Mouse (Mus musculus) forebrain, embryonic 16.5 days (tissue): ENCODE results near the gene Lpo. TPM values are rescaled to one million over a fixed set of nuclear protein-coding genes. Genes with fewer than 3 reads are reported as not detected.
"Not testable (repeated sequence)": the region's sequence is repeated elsewhere in the genome, so short reads cannot be mapped to it uniquely, and the experiment has no call there.

Experiments used
- ATAC-seq: fragments of 200-750 bp; cut with Nextera tagmentation; 2 replicates; pipeline ENCODE4 v1.8.0; 2017; ENCODE audit warnings: mild to moderate bottlenecking, moderate library complexity
- H3K27ac ChIP-seq: fragments of 300-500 bp; sonication (generic); 2 replicates; pipeline ENCODE4 v1.5.1; 2014; ENCODE audit warnings: low read length, control low read depth
- H3K27me3 ChIP-seq: fragments of 300-500 bp; sonication (generic); replicated peaks from 2 replicates; pipeline ENCODE4 v1.6.1; 2014; ENCODE audit warnings: low read length; ENCODE audit not compliant: control insufficient read depth, insufficient read depth
- H3K36me3 ChIP-seq: fragments of 300-500 bp; sonication (generic); 2 replicates; pipeline ENCODE4 v1.6.1; 2014; ENCODE audit not compliant: control insufficient read depth, insufficient read depth
- H3K4me1 ChIP-seq: fragments of 300-500 bp; sonication (generic); replicated peaks from 2 replicates; pipeline ENCODE4 v1.6.1; 2014; ENCODE audit warnings: low read length; ENCODE audit not compliant: control insufficient read depth, insufficient read depth
- H3K4me2 ChIP-seq: fragments of 300-500 bp; sonication (generic); 2 replicates; pipeline ENCODE4 v1.6.1; 2014; ENCODE audit warnings: mild to moderate bottlenecking, low read length, control low read depth
- H3K4me3 ChIP-seq: fragments of 300-500 bp; sonication (generic); replicated peaks from 2 replicates; pipeline ENCODE4 v1.5.1; 2014; ENCODE audit warnings: mild to moderate bottlenecking, low read length, control low read depth
- H3K9ac ChIP-seq: fragments of 300-500 bp; sonication (generic); replicated peaks from 2 replicates; pipeline ENCODE4 v1.6.1; 2014; ENCODE audit warnings: low read depth, low read length, control low read depth
- H3K9me3 ChIP-seq: fragments of 300-500 bp; sonication (generic); 2 replicates; pipeline ENCODE4 v1.6.1; 2016; ENCODE audit warnings: low read length; ENCODE audit not compliant: control insufficient read depth
- WGBS: fragments of 180-500 bp; shearing (Covaris S2); extraction: QIAGEN DNeasy Blood & Tissue Kit; methylation state at CpG from one replicate; pipeline ENCODE4 v1.1.7; 2014; 5-methylcytosine and 5-hydroxymethylcytosine counted together
- polyA plus RNA-seq: library from polyadenylated mRNA; unstranded; fragments of >200 nt; fragmentation: Nextera tagmentation; extraction: Ambion mirVana; gene quantifications from 2 replicates; pipeline ENCODE4 v1.2.1, GENCODE M21; 2015

Lpo gene
- 0.42 and 0.48 TPM in 2 replicates for polyA plus RNA-seq

DNA sequence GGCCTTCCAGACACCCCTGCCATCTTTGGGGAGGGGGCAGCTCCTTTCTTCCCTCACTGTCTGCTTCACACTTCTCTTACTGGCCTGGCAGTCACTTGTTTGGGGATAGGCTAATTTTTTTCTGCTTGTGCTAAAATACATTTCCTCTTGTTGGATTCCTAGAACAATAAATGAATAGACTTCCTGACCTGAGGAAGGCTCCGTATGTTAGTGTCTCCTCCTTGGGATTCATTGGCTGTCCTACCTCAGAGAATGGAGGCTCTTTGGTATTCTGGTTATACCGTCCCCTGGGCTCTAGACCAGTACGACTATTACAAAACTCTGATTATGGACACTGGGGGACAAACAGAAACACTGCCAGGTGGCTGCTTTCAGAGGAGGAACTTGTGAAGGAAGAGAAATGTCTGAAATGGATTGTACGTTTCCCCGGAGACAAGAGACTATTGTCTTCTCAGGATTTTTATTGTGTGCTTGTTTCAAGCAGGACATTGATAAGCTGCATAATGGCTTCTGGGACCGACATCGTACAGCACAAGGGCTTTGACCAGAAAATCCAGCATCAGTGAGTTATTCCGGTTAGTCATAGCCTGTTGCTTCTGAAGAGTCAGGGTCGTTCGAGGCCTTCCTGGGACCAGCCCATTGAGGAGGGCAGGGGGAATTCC is at the start of gene Lpo:
Gene Lpo, minus strand, starts transcription at position 51 of the 662 bp plus-strand sequence.
- ATAC-seq, result no peak
- Histone ChIP-seq H3K4me1 (0 out of 2 replicates have a peak, but pooled peaks cover 4% of the 10 kb centered on the region), H3K9me3 (no peaks in the 10 kb centered on the region), H3K27ac (no peak within 1 kb of the TSS), H3K4me3 (no peak within 1 kb of the TSS), H3K9ac (no peak within 1 kb of the TSS), H3K36me3 (no peaks in the 10 kb centered on the region), H3K4me2 (no peak within 1 kb of the TSS), H3K27me3 (no peaks in the 10 kb centered on the region)
- 20% methylated on average over 10 of the region's 10 CpGs for WGBS

DNA sequence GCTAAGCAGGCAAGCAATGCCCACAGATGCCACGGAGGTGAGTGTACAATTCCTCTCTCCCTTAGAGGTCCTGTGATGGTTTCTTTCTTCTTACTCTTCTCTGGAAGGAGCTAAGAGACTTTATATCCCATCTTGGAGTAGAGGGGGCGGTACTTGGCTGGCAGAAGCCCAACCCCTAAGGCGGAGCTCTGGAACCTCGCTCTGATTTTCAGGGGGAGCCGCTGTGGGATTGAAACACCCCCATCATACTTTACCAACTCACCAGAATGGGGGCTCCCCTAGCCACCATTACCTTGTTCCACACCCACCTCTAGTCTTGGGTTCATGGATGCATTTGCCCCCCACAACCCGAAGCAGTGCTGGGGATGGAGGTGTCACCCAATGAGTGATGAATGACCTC is 47.3 kb upstream of the Lpo start, which contains the start of gene Epx:
Gene Epx, minus strand, starts transcription at position 101 of the 400 bp plus-strand sequence.
- Histone ChIP-seq H3K4me1 (no peaks in the 10 kb centered on the region), H3K9me3 (no peaks in the 10 kb centered on the region), H3K36me3 (no peaks in the 10 kb centered on the region), H3K4me2 (no peak within 1 kb of the TSS), H3K27me3 (no peaks in the 10 kb centered on the region), H3K27ac (no peak within 1 kb of the TSS), H3K4me3 (no peak within 1 kb of the TSS), H3K9ac (no peak within 1 kb of the TSS)
- ATAC-seq, result no peak
- WGBS, result 83% methylated on average over 6 of the region's 6 CpGs

DNA sequence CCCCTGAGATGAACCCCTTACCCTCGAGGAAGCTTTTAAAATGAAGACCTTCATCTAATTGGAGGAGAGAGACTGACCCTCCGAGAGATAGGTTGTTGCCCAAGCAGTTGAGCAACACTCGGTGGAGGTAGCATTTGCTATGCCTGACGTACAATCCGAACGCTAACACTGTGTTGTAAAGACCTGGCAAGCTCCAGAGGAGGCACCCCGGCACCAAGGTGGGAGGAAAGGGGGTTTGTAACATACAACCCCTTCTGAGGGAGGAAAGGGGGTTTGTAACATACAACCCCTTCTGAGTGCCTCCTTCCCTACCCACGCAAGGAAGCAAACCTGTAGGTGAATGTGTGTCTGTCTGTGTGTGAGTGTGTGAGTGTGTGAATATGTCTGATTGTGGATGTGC is 43.7 kb upstream of the Lpo start:
- Histone ChIP-seq H3K4me2 (no peak overlapping the region), H3K4me1 (no peaks in the 10 kb centered on the region), H3K4me3 (no peak overlapping the region), H3K36me3 (no peaks in the 10 kb centered on the region), H3K9ac (no peak overlapping the region), H3K27me3 (no peaks in the 10 kb centered on the region), H3K9me3 (no peaks in the 10 kb centered on the region), H3K27ac (no peak overlapping the region)
- 27% methylated on average over 8 of the region's 8 CpGs for WGBS
- ATAC-seq, result no peak

DNA sequence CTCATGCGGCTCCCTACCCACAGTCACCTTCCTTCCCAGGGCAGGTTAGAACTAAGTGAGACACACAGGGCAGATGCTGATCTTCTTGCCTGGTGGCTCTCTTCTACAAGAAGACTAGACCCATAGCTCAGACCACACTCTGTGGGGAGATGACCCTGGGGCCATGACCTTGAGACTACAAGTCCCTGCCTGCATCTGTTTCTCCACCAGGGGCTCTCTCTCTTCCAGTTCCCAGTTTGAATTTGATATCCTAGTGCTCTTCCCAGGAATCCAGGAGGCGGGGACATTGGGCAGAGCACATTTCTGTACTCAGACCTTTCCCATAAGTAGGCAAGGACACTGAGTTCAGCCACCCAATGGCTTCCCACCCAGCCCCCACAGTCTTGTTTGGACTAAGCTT is 42.0 kb upstream of the Lpo start:
- no peak overlapping the region for H3K9ac ChIP-seq
- H3K27me3 ChIP-seq, result no peaks in the 10 kb centered on the region
- H3K36me3 ChIP-seq, result no peaks in the 10 kb centered on the region
- WGBS, result 81% methylated on average over 2 of the region's 2 CpGs
- H3K4me1 ChIP-seq, result no peaks in the 10 kb centered on the region
- H3K4me2 ChIP-seq, result no peak overlapping the region
- H3K9me3 ChIP-seq, result no peaks in the 10 kb centered on the region
- H3K4me3 ChIP-seq, result no peak overlapping the region
- no peak for ATAC-seq
- H3K27ac ChIP-seq, result no peak overlapping the region

DNA sequence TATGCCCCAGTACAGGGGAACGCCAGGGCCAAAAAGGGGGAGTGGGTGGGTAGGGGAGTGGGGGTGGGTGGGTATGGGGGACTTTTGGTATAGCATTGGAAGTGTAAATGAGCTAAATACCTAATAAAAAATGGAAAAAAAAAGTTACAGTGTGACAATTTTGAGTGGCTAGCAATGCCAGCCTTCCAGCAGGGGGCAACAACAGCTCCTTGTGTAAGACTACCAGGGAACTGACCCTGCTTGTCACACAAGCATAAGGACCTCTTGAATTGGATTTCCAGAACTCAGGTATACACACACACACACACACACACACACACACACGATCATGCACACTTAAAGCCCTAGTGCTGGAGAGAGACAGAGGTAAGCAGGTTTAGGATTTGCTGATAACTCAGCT is 38.8 kb upstream of the Lpo start:
- H3K4me1 ChIP-seq, H3K36me3 ChIP-seq, H3K27ac ChIP-seq, H3K9me3 ChIP-seq, H3K9ac ChIP-seq, ATAC-seq, H3K4me2 ChIP-seq, H3K27me3 ChIP-seq, H3K4me3 ChIP-seq: not testable (repeated sequence)
- 95% methylated on average over 1 of the region's 2 CpGs for WGBS

DNA sequence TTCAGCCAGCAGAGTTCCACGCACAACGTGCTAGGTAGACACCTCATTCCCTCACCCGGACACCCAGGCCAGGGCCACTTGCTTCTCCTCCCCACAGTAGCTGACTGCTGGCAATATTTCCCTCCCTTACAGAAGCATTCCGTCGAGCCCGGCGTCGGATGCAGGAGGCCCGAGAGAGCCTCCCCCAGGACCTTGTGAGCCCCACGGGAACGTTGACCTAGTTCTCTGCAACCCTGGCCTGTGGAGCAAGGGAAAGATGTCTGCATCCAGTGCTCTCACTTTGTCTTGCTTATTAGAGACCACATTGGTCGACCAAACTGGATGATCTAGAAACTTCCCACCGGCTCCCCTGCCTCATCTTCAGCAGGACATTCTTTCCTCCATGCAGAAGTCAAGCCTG is 34.7 kb upstream of the Lpo start:
- H3K4me2 ChIP-seq, result no peak overlapping the region
- no peaks in the 10 kb centered on the region for H3K4me1 ChIP-seq
- H3K27me3 ChIP-seq, result no peaks in the 10 kb centered on the region
- H3K4me3 ChIP-seq, result no peak overlapping the region
- no peak overlapping the region for H3K27ac ChIP-seq
- WGBS, result 93% methylated on average over 13 of the region's 13 CpGs
- H3K9ac ChIP-seq, result no peak overlapping the region
- H3K9me3 ChIP-seq, result no peaks in the 10 kb centered on the region
- no peak for ATAC-seq
- no peaks in the 10 kb centered on the region for H3K36me3 ChIP-seq

DNA sequence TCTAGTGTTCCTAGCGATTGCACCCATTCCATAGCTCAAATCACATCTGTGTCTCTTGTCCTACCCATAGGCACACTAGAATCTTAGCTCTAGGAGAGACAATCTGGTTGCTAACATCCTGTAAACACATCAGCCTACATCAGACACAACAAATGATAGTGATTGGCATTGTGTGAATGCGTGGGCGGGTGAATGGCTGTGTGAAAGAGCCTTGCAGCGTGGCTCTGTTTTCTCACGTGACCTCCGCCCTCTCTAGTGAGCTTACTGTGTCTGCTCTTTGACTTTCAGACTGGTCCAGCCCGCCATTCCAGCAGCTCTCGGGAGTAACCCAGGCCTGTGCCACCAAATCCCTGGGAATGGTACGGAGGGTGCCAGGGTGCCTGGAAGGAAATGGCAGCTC is 32.3 kb upstream of the Lpo start:
- WGBS, result 82% methylated on average over 9 of the region's 9 CpGs
- H3K4me1 ChIP-seq, result no peaks in the 10 kb centered on the region
- no peaks in the 10 kb centered on the region for H3K36me3 ChIP-seq
- H3K4me2 ChIP-seq, result no peak overlapping the region
- no peak for ATAC-seq
- no peak overlapping the region for H3K9ac ChIP-seq
- no peaks in the 10 kb centered on the region for H3K27me3 ChIP-seq
- no peaks in the 10 kb centered on the region for H3K9me3 ChIP-seq
- H3K4me3 ChIP-seq, result no peak overlapping the region
- H3K27ac ChIP-seq, result no peak overlapping the region

DNA sequence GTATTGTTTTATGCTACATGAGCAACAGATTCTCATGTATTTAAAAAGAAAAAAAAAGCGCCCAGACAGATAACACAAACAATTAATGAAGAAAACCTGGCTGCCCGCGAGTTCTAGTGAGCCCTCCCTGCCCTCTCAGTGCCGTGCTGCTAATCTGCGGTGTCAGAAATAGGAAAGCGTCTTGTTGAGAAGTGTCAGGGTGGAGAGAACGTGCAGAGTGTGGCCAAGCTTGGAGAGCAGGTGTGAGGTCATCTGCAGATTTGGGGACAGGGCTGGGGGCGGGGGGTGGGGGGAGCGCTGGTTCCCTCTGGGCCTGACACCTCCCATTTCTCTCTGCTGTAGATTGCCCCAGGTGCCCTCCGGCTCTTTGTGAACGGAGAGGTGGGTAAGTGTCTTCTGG is 31.2 kb upstream of the Lpo start:
- Histone ChIP-seq H3K36me3 (no peaks in the 10 kb centered on the region), H3K9ac (no peak overlapping the region), H3K27me3 (no peaks in the 10 kb centered on the region), H3K4me2 (no peak overlapping the region), H3K9me3 (no peaks in the 10 kb centered on the region), H3K4me3 (no peak overlapping the region), H3K27ac (no peak overlapping the region), H3K4me1 (no peaks in the 10 kb centered on the region)
- WGBS, result 89% methylated on average over 11 of the region's 11 CpGs
- ATAC-seq, result no peak

DNA sequence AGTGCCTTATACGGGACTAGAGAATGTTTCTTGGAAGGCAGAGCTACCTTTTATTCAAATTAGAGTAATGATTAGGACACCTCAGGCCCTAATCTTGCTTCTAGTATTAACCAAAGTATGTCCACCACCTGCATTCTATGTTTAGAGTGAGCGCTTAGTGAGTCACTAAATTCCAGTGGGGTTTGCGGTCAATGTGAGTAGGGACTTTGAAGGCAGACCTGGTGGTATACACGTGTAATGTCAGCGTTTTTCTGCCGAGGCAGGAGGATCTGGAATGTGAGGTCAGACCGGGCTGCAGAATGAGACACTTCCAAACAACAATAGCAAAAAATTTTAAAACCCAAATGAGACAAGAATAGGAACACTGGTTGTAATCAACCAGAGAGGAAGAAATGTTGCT is 26.5 kb upstream of the Lpo start:
- ATAC-seq, result no peak
- H3K27me3 ChIP-seq, result no peaks in the 10 kb centered on the region
- no peak overlapping the region for H3K9ac ChIP-seq
- H3K36me3 ChIP-seq, result no peaks in the 10 kb centered on the region
- no peaks in the 10 kb centered on the region for H3K9me3 ChIP-seq
- WGBS, result 87% methylated on average over 7 of the region's 7 CpGs
- no peak overlapping the region for H3K4me3 ChIP-seq
- no peak overlapping the region for H3K4me2 ChIP-seq
- H3K27ac ChIP-seq, result no peak overlapping the region
- H3K4me1 ChIP-seq, result peaks cover 11% of the 10 kb centered on the region

DNA sequence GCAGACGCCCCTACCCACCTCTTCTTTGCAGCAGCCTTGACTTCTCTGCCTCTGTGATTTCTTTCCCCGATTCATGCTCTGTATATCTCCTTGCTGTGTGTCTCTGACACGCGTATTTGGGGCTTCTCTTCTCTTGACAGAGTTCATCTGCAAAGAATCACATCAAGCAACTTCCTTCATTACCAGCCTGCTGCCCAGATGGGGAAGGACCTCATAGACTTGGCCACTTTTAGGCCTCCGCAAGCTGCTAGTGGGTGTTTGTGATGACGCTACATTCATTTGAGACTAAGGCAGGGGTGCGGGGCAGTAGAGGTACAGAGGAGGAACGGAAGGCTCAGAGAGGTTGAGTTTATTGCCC is 25.5 kb upstream of the Lpo start:
- Histone ChIP-seq H3K4me3 (peak overlapping the region; percentile 53), H3K27me3 (no peaks in the 10 kb centered on the region), H3K9me3 (no peaks in the 10 kb centered on the region), H3K27ac (peak overlapping the region; percentile 66), H3K4me2 (peak overlapping the region; percentile 62), H3K36me3 (no peaks in the 10 kb centered on the region), H3K9ac (peak overlapping the region; percentile 58), H3K4me1 (peaks cover 11% of the 10 kb centered on the region)
- WGBS, result 33% methylated on average over 8 of the region's 8 CpGs
- ATAC-seq, result peak; percentile 57
